Mouse (Mus musculus) stomach, embryonic 16.5 days (tissue): Measurements from ENCODE around the gene Cers1. TPM values are rescaled to one million over a fixed set of nuclear protein-coding genes. Genes with fewer than 3 reads are reported as not detected.

Experiments
- ATAC-seq: fragments of 200-750 bp; cut with Nextera tagmentation; 2 replicates; pipeline ENCODE4 v1.8.0; 2017; ENCODE audit warnings: moderate number of reproducible peaks, moderate TSS enrichment; ENCODE audit not compliant: insufficient read depth, low FRiP score
- H3K27ac ChIP-seq: fragments of 300-500 bp; sonication (generic); 2 replicates; pipeline ENCODE4 v1.5.1; 2014; ENCODE audit warnings: low read length
- H3K27me3 ChIP-seq: fragments of 300-500 bp; sonication (generic); 2 replicates; pipeline ENCODE4 v1.6.1; 2014; ENCODE audit warnings: low read length, control low read depth, mixed read lengths; ENCODE audit not compliant: control insufficient read depth, insufficient read depth
- H3K36me3 ChIP-seq: fragments of 300-500 bp; sonication (generic); 2 replicates; pipeline ENCODE4 v1.6.1; 2014; ENCODE audit warnings: low read length; ENCODE audit not compliant: control insufficient read depth, insufficient read depth
- H3K4me1 ChIP-seq: fragments of 300-500 bp; sonication (generic); 2 replicates; pipeline ENCODE4 v1.6.1; 2014; ENCODE audit warnings: low read length, control low read depth, mixed read lengths; ENCODE audit not compliant: control insufficient read depth, insufficient read depth
- H3K4me2 ChIP-seq: fragments of 300-500 bp; sonication (generic); 2 replicates; pipeline ENCODE4 v1.6.1; 2014; ENCODE audit warnings: low read depth, low read length, mixed read lengths
- H3K4me3 ChIP-seq: fragments of 300-500 bp; sonication (generic); replicated peaks from 2 replicates; pipeline ENCODE4 v1.5.1; 2014; ENCODE audit warnings: mild to moderate bottlenecking, low read length
- H3K9ac ChIP-seq: fragments of 300-500 bp; sonication (generic); 2 replicates; pipeline ENCODE4 v1.6.1; 2014; ENCODE audit warnings: low read length
- H3K9me3 ChIP-seq: fragments of 300-500 bp; sonication (generic); replicated peaks from 2 replicates; pipeline ENCODE4 v1.6.1; 2016; ENCODE audit warnings: low read length, control low read depth; ENCODE audit not compliant: control insufficient read depth
- WGBS: fragments of 180-500 bp; shearing (Covaris S2); extraction: QIAGEN DNeasy Blood & Tissue Kit; methylation state at CpG from one replicate; pipeline ENCODE4 v1.1.7; 2014; 5-methylcytosine and 5-hydroxymethylcytosine counted together
- polyA plus RNA-seq: library from polyadenylated mRNA; unstranded; fragments of >200 nt; fragmentation: Nextera tagmentation; extraction: Ambion mirVana; gene quantifications from 2 replicates; pipeline ENCODE4 v1.2.1, GENCODE M21; 2015

Cers1 gene
- polyA plus RNA-seq, 1 experiment from 2014 or later = 3.8 TPM

GRCm38 (mm10) chr8:70302358-70302890 lies 13.2 kb upstream of the Cers1 start, which contains the start of the genes Ddx49 and Cope:
Ddx49 (minus strand) TSS chr8:70302489.
Cope (plus strand) TSS chr8:70302518.
- Histone ChIP-seq H3K9me3 (no peaks in the 10 kb centered on the region), H3K4me3 (peak within 1 kb of the TSS; percentile 68), H3K27me3 (no peaks in the 10 kb centered on the region), H3K36me3 (no peaks in the 10 kb centered on the region; the same call in none of the 2 replicates), H3K4me1 (peaks cover 12% of the 10 kb centered on the region), H3K4me2 (peak within 1 kb of the TSS; percentile 76), H3K9ac (peak within 1 kb of the TSS; percentile 80), H3K27ac (peak within 1 kb of the TSS; percentile 82)
- WGBS = under 1% methylated on average over 40 of the region's 40 CpGs
- peak; percentile 90 for ATAC-seq

DNA sequence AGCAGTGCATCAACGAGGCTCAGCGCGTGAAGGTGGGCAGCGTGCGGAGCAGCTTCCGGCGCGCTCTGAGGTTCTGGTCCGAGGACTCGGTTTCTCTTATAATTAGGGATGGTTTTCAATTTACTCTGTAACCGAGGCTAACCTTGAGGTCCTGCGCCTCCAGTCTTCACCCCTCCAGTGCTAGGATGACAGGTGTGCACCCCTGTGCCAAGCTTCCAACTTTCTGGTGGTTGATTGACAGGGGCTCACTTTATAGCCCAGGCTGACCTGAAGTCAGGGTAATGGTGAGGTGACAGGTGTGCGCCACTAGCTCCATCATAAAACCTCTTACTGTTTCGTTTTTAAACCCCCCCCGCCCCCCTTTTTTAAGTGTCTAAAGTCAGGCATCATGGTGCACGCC lies 12.7 kb upstream of the Cers1 start:
- peak overlapping the region; percentile 82 for H3K27ac ChIP-seq
- peak overlapping the region; percentile 68 for H3K4me3 ChIP-seq
- peak overlapping the region; percentile 76 for H3K4me2 ChIP-seq
- ATAC-seq = no peak
- no peaks in the 10 kb centered on the region; the same call in none of the 2 replicates for H3K36me3 ChIP-seq
- H3K4me1 ChIP-seq = peaks cover 12% of the 10 kb centered on the region
- peak overlapping the region; percentile 80 for H3K9ac ChIP-seq
- H3K9me3 ChIP-seq = no peaks in the 10 kb centered on the region
- no peaks in the 10 kb centered on the region for H3K27me3 ChIP-seq
- WGBS = 2% methylated on average over 16 of the region's 16 CpGs

DNA sequence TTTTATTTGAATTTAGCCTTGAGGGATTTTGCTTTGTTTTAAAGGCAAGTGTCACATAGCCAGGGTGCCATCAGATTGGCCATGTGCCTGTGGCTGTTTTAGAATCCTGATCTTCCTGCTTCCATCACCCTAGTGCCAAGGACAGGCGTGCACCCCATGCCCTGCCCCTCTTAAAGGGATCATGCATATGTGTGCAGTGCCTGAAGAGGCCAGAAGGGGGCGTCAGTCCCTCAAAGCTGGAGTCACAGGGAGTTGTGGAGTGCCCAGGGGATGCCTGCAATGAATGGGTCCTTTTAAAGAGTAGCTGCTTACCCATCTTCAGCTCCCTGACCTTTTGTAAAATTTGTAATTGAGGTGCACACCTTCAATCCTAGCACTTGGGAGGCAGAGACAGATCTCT lies 6.3 kb upstream of the Cers1 start:
- H3K27ac ChIP-seq = no peak overlapping the region
- H3K4me3 ChIP-seq = no peak overlapping the region
- H3K4me1 ChIP-seq = no peaks in the 10 kb centered on the region
- H3K36me3 ChIP-seq = peaks cover 15% of the 10 kb centered on the region
- no peak overlapping the region for H3K9ac ChIP-seq
- H3K4me2 ChIP-seq = no peak overlapping the region
- no peaks in the 10 kb centered on the region for H3K9me3 ChIP-seq
- no peaks in the 10 kb centered on the region for H3K27me3 ChIP-seq
- WGBS = 30% methylated on average over 2 of the region's 2 CpGs
- no peak for ATAC-seq

DNA sequence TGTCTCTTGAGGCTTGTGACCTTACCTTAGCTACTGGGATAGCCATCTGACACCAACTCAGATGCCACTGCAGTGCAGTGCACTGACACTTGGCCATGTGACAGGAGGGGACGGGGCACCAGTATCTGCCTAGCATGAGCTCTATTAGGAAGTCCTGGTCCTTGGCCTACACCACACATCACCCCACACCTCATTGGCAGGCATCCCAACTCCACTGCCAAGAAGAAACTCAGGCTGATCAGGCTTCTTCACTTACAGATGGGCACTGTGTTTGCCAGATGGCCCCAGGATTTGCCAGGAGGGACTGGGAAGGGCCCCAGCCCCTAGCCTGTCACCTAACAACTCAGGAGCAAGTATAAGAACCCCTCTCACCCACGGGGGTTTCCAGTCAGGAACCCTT lies 2.2 kb upstream of the Cers1 start:
- Histone ChIP-seq H3K27ac (no peak overlapping the region), H3K4me3 (no peak overlapping the region), H3K4me2 (no peak overlapping the region), H3K4me1 (peaks cover 27% of the 10 kb centered on the region), H3K9ac (no peak overlapping the region), H3K36me3 (peaks cover 17% of the 10 kb centered on the region; the same call in 1 of the 2 replicates), H3K9me3 (no peaks in the 10 kb centered on the region), H3K27me3 (no peaks in the 10 kb centered on the region)
- 66% methylated on average over 2 of the region's 2 CpGs for WGBS
- ATAC-seq = no peak

DNA sequence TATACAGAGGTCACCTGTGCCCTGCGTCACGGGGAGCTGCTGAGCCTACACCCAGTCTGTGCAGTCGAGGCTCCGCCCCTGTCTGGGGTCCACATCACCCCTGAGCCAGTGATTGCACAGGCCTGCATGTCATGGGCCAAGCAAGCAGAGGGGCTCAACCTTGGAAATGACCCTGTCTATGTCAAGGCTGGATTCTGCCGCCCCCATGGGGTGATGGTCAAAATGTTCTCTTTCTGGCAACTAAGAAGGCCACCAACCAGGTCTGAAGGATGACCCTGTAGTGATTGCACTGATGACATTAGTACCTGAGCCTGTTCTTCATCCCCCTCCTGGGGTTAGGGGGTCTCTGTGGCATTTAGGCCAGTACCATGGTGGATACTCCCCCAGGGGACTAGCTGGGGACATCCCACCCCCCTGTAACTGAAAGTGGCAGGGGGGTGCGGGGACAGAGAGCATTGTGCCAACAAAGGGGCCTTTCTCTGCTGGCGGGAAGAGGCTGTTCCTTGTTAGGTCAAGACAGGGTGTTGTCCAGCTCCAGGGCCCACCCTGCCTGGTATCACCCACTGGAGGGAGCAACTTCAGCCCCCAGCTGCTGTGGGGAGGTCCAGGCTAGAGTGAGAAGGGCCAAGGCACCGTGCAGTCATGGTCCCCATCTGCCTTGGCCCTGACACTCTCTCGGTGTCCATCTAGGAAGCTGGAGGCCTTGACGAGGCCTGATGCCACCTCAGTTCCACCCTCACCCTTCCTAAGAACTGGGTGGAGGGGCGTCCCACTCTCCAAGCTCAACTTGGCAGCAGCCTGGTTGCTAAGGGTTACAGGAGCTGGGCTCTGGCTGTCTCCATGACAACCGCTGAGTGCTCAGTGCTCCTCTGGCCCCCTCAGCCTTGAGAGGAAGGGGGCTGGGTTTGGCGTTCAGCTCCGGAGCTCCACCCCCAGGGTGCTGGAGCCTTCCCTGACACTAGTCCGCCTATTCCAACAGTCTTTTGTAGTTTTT lies 1.2 kb downstream of the Cers1 start:
- H3K27ac ChIP-seq = no peak overlapping the region
- ATAC-seq = peak; percentile 69
- H3K27me3 ChIP-seq = no peaks in the 10 kb centered on the region
- peak overlapping the region; percentile 62 for H3K4me3 ChIP-seq
- H3K9ac ChIP-seq = peak overlapping the region; percentile 72
- WGBS = 14% methylated on average over 15 of the region's 15 CpGs
- H3K9me3 ChIP-seq = no peaks in the 10 kb centered on the region
- H3K36me3 ChIP-seq = 0 out of 2 replicates have a peak, but pooled peaks cover 3% of the 10 kb centered on the region
- peaks cover 27% of the 10 kb centered on the region for H3K4me1 ChIP-seq
- H3K4me2 ChIP-seq = peak overlapping the region; percentile 81

DNA sequence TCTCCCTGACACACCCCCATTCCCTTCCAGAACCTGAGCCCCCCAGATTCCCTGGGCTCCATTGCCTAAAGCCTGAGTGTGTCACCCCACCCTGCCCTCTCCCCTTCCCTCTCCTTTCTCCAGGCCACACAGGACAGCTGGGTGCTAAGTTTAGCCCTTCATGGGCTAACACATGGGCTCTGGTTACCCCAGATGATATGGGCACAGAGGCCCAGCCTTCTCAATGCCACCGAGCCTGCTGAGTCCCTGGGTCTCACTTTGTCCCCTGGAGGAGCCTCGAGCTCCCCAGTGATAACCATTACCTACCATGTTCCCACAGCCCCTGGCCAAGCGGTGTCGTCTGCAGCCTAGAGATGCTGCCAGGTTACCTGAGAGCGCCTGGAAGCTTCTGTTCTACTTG lies 2.3 kb downstream of the Cers1 start:
- no peaks in the 10 kb centered on the region for H3K27me3 ChIP-seq
- peaks cover 27% of the 10 kb centered on the region for H3K4me1 ChIP-seq
- no peak for ATAC-seq
- 0 out of 2 replicates have a peak, but pooled peaks cover 3% of the 10 kb centered on the region for H3K36me3 ChIP-seq
- H3K4me3 ChIP-seq = no peak overlapping the region
- no peaks in the 10 kb centered on the region for H3K9me3 ChIP-seq
- WGBS = 91% methylated on average over 5 of the region's 5 CpGs
- no peak overlapping the region for H3K9ac ChIP-seq
- no peak overlapping the region for H3K4me2 ChIP-seq
- no peak overlapping the region for H3K27ac ChIP-seq

DNA sequence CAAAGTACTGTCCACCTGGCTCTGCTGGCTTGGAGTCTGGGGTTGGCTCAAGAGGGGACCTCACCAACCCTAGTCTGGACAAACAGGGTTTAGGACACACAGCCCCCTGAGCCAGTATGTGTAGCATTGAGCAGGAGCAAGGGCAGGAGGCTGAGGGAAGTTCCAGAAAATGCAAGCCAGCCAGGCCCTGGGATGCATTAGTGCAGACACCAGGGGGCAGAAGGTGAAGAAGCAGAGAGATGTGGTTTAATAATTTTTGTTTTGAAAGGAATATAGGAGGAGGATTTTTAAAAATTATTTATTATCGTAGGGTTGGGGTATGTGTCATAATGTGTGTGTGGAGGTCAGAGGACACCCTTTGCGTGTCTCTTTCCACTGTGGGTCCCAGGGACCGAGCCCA lies 8.1 kb downstream of the Cers1 start:
- Histone ChIP-seq H3K36me3 (no peaks in the 10 kb centered on the region), H3K4me3 (no peak overlapping the region), H3K27ac (no peak overlapping the region), H3K27me3 (no peaks in the 10 kb centered on the region), H3K9ac (no peak overlapping the region), H3K4me2 (no peak overlapping the region), H3K9me3 (no peaks in the 10 kb centered on the region), H3K4me1 (no peaks in the 10 kb centered on the region)
- no peak for ATAC-seq
- 92% methylated on average over 3 of the region's 3 CpGs for WGBS

GRCm38 (mm10) chr8:70327512-70327911 lies 11.9 kb downstream of the Cers1 start:
- no peak overlapping the region for H3K9ac ChIP-seq
- no peak for ATAC-seq
- H3K4me1 ChIP-seq = peaks cover 12% of the 10 kb centered on the region; the same call in 1 of the 2 replicates
- 93% methylated on average over 6 of the region's 6 CpGs for WGBS
- peaks cover 6% of the 10 kb centered on the region for H3K36me3 ChIP-seq
- H3K4me2 ChIP-seq = no peak overlapping the region
- no peak overlapping the region for H3K4me3 ChIP-seq
- H3K27me3 ChIP-seq = no peaks in the 10 kb centered on the region
- H3K9me3 ChIP-seq = no peaks in the 10 kb centered on the region
- no peak overlapping the region for H3K27ac ChIP-seq
